Mouse (Mus musculus): ENCODE measurements around the gene Rc3h1. TPM values are rescaled to one million over a fixed set of nuclear protein-coding genes. Genes with fewer than 3 reads are reported as not detected.

Rc3h1 gene
- total and polyA plus RNA-seq, 3 experiments = 6.2 to 15.2 TPM; not detected in 1

- TF ChIP-seq GATA1 (IDR thresholded peaks at IDR 0.05; ENCODE audit: low read depth, low read length) = no peak
Observed at GRCm38 (mm10) chr1:161008038-161008437, 101.8 kb downstream of the Rc3h1 start (continued).

- H3K9ac ChIP-seq (ENCODE audit: control insufficient read depth, low read depth, low read length, poor library complexity, severe bottlenecking) = no peak overlapping the region
- no peaks in the 10 kb centered on the region for H3K4me1 ChIP-seq (ENCODE audit: control insufficient read depth in 1 of 2, insufficient read depth in 2 of 2, low read length in 2 of 2)
- no peaks in the 10 kb centered on the region for H3K27me3 ChIP-seq (ENCODE audit: control insufficient read depth in 1 of 2, insufficient read depth in 2 of 2, low read length in 2 of 2)
- H3K36me3 ChIP-seq (ENCODE audit: control insufficient read depth in 1 of 2, insufficient read depth in 2 of 2, low read length in 2 of 2) = peaks cover 0 to 9% of the 10 kb centered on the region in 2 experiments; a peak in 2 of 4 replicates
- no peaks in the 10 kb centered on the region for H3K79me2 ChIP-seq (ENCODE audit: control insufficient read depth, insufficient read depth, low read length, poor library complexity)
- H3K4me3 ChIP-seq (ENCODE audit: control insufficient read depth in 1 of 2, insufficient read depth in 1 of 2, low read depth in 2 of 2, low read length in 2 of 2) = no peak overlapping the region
- no peaks in the 10 kb centered on the region for H3K9me3 ChIP-seq (replicated peaks; ENCODE audit: insufficient read depth, low read length)
- no peak overlapping the region for H3K27ac ChIP-seq (ENCODE audit: control insufficient read depth, low read depth, low read length)
- no peak for DNase-seq (ENCODE audit: low read depth, low spot score)
- TF ChIP-seq ELF1 (IDR thresholded peaks at IDR 0.05; ENCODE audit: low read depth, low read length) (no peak), GABPA (IDR thresholded peaks at IDR 0.05; ENCODE audit: low read depth, low read length) (no peak), RCOR1 (IDR thresholded peaks at IDR 0.05; ENCODE audit: low read depth, low read length) (no peak)
Observed at GRCm38 (mm10) chr1:161010436-161010835, 104.2 kb downstream of the Rc3h1 start.

- no peak overlapping the region for H3K27ac ChIP-seq (ENCODE audit: control insufficient read depth, low read depth, low read length)
- H3K27me3 ChIP-seq (ENCODE audit: control insufficient read depth in 1 of 2, insufficient read depth in 2 of 2, low read length in 2 of 2) = no peaks in the 10 kb centered on the region
- no peaks in the 10 kb centered on the region for H3K4me1 ChIP-seq (ENCODE audit: control insufficient read depth in 1 of 2, insufficient read depth in 2 of 2, low read length in 2 of 2)
- H3K36me3 ChIP-seq (ENCODE audit: control insufficient read depth in 1 of 2, insufficient read depth in 2 of 2, low read length in 2 of 2) = peaks cover 0 to 22% of the 10 kb centered on the region in 2 experiments; a peak in 2 of 4 replicates
- H3K4me3 ChIP-seq (ENCODE audit: control insufficient read depth in 1 of 2, insufficient read depth in 1 of 2, low read depth in 2 of 2, low read length in 2 of 2) = no peak overlapping the region
- no peaks in the 10 kb centered on the region for H3K79me2 ChIP-seq (ENCODE audit: control insufficient read depth, insufficient read depth, low read length, poor library complexity)
- DNase-seq (ENCODE audit: low read depth, low spot score) = no peak
- no peaks in the 10 kb centered on the region for H3K9me3 ChIP-seq (replicated peaks; ENCODE audit: insufficient read depth, low read length)
- no peak overlapping the region for H3K9ac ChIP-seq (ENCODE audit: control insufficient read depth, low read depth, low read length, poor library complexity, severe bottlenecking)
- TF ChIP-seq MAFK (IDR thresholded peaks at IDR 0.05; ENCODE audit: borderline replicate concordance, low read depth, low read length) (no peak), TBP (IDR thresholded peaks at IDR 0.05; ENCODE audit: low read depth, low read length) (no peak), MAZ (IDR thresholded peaks at IDR 0.05; ENCODE audit: low read depth, low read length) (no peak), ZKSCAN1 (IDR thresholded peaks at IDR 0.05; ENCODE audit: low read depth, low read length) (no peak), POLR2A (IDR thresholded peaks at IDR 0.05; ENCODE audit: control insufficient read depth in 1 of 2, insufficient read depth in 1 of 2, low read depth in 1 of 2, low read length in 2 of 2, poor library complexity in 1 of 2) (no peak), USF2 (IDR thresholded peaks at IDR 0.05; ENCODE audit: borderline replicate concordance in 1 of 2, insufficient read depth in 1 of 2, low read depth in 1 of 2, low read length in 2 of 2) (no peak), BHLHE40 (IDR thresholded peaks at IDR 0.05; ENCODE audit: borderline replicate concordance, low read depth, low read length) (no peak), GATA1 (IDR thresholded peaks at IDR 0.05; ENCODE audit: low read depth, low read length) (no peak), ZNF384 (IDR thresholded peaks at IDR 0.05; ENCODE audit: low read depth, low read length) (no peak)
Observed at GRCm38 (mm10) chr1:161016378-161016777, 110.2 kb downstream of the Rc3h1 start.

GRCm38 (mm10) chr1:161020051-161020450 lies 113.8 kb downstream of the Rc3h1 start:
- Histone ChIP-seq H3K36me3 (ENCODE audit: control insufficient read depth in 1 of 2, insufficient read depth in 2 of 2, low read length in 2 of 2) (peaks cover 0 to 13% of the 10 kb centered on the region in 2 experiments; a peak in 2 of 4 replicates), H3K27ac (ENCODE audit: control insufficient read depth, low read depth, low read length) (no peak overlapping the region)
- TF ChIP-seq USF1 (IDR thresholded peaks at IDR 0.05; ENCODE audit: low read depth, low read length) (no peak), CHD2 (IDR thresholded peaks at IDR 0.05; ENCODE audit: low read length) (no peak), MXI1 (IDR thresholded peaks at IDR 0.05; ENCODE audit: low read depth, low read length) (no peak), GABPA (IDR thresholded peaks at IDR 0.05; ENCODE audit: low read depth, low read length) (no peak), EP300 (IDR thresholded peaks at IDR 0.05; ENCODE audit: low read depth in 1 of 2, low read length in 2 of 2) (no peak), MAZ (IDR thresholded peaks at IDR 0.05; ENCODE audit: low read depth, low read length) (no peak), GATA1 (IDR thresholded peaks at IDR 0.05; ENCODE audit: low read depth, low read length) (no peak), HCFC1 (IDR thresholded peaks at IDR 0.05; ENCODE audit: low read depth, low read length) (no peak), RAD21 (IDR thresholded peaks at IDR 0.05; ENCODE audit: low read depth, low read length) (no peak), TCF12 (IDR thresholded peaks at IDR 0.05; ENCODE audit: low read depth, low read length) (no peak), NELFE (IDR thresholded peaks at IDR 0.05; ENCODE audit: low read depth, low read length) (no peak), ELF1 (IDR thresholded peaks at IDR 0.05; ENCODE audit: low read depth, low read length) (no peak), POLR2A (IDR thresholded peaks at IDR 0.05; ENCODE audit: control insufficient read depth in 1 of 2, insufficient read depth in 1 of 2, low read depth in 1 of 2, low read length in 2 of 2, poor library complexity in 1 of 2) (no peak), UBTF (IDR thresholded peaks at IDR 0.05; ENCODE audit: borderline replicate concordance, insufficient read depth, low read depth, low read length) (no peak), ZNF384 (IDR thresholded peaks at IDR 0.05; ENCODE audit: low read depth, low read length) (no peak), ZMIZ1 (IDR thresholded peaks at IDR 0.05; ENCODE audit: low read depth, low read length) (no peak)

More at GRCm38 (mm10) chr1:161020051-161020450, 113.8 kb downstream of the Rc3h1 start:
- Histone ChIP-seq H3K9me3 (replicated peaks; ENCODE audit: insufficient read depth, low read length) (no peaks in the 10 kb centered on the region), H3K27me3 (ENCODE audit: control insufficient read depth in 1 of 2, insufficient read depth in 2 of 2, low read length in 2 of 2) (no peaks in the 10 kb centered on the region), H3K79me2 (ENCODE audit: control insufficient read depth, insufficient read depth, low read length, poor library complexity) (no peaks in the 10 kb centered on the region), H3K9ac (ENCODE audit: control insufficient read depth, low read depth, low read length, poor library complexity, severe bottlenecking) (no peak overlapping the region), H3K4me1 (ENCODE audit: control insufficient read depth in 1 of 2, insufficient read depth in 2 of 2, low read length in 2 of 2) (no peaks in the 10 kb centered on the region), H3K4me3 (ENCODE audit: control insufficient read depth in 1 of 2, insufficient read depth in 1 of 2, low read depth in 2 of 2, low read length in 2 of 2) (no peak overlapping the region)
- no peak for DNase-seq (ENCODE audit: low read depth, low spot score)
